Mouse (Mus musculus): ENCODE measurements around the gene Ecm1.

Gene Ecm1

DNA sequence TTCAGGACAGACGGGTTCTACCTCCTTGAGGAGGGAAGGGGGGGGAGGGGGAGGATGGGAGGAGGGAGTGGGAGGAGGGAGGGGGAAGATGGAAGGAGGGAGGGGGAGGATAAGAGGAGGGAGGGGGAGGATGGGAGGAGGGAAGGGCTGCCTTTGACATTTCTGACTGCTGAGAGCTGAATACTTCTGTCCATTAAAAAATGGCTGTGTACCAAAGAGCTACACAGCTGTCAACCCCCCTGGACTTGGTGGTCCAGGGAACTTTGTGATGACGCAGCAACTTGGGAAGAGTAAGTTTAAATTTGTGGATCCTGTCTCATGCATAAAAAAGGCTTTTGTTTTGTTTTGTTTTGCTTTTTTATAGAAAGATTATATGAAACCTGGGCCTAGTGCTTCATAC lies 49.4 kb downstream of the Ecm1 start:
- no peak for DNase-seq (ENCODE audit: low spot score in 2 of 2)

DNA sequence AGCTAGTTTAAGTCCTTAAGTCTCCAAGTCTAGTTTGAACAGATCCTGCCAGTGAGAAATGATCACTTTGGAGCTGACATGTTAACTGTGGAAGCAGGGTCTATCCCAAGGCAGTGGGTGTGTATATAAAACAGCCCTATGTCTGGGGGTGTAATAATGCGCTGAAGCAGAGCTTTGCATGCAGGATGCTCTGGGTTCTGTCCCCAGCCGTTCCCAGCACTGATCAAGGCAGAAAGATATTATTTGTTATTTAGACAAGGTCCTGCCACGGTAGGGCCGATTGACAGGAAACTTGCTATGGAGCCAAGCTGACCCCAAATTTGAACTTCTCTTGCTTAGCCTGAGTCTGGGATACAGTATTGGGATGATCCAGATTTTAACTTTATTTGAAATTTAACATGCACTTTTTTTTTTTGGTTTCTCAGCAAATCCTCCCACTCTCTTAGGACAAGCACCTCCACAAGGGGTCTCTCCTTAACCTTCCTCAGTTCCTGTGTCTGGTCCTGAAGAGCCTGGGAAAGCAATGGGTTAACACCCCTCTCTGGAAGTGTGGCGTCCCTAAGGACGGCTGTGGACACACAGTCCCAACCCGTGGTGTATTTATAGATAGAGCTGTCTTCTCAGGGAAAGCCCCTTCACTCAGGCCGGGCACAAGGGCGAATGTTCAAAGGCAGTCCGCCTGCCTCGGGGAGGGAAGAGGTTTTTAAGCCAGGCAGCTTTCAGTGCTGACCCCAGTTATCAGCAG lies 50.0 kb downstream of the Ecm1 start:
- DNase-seq (ENCODE audit: low spot score in 2 of 2), result no peak

DNA sequence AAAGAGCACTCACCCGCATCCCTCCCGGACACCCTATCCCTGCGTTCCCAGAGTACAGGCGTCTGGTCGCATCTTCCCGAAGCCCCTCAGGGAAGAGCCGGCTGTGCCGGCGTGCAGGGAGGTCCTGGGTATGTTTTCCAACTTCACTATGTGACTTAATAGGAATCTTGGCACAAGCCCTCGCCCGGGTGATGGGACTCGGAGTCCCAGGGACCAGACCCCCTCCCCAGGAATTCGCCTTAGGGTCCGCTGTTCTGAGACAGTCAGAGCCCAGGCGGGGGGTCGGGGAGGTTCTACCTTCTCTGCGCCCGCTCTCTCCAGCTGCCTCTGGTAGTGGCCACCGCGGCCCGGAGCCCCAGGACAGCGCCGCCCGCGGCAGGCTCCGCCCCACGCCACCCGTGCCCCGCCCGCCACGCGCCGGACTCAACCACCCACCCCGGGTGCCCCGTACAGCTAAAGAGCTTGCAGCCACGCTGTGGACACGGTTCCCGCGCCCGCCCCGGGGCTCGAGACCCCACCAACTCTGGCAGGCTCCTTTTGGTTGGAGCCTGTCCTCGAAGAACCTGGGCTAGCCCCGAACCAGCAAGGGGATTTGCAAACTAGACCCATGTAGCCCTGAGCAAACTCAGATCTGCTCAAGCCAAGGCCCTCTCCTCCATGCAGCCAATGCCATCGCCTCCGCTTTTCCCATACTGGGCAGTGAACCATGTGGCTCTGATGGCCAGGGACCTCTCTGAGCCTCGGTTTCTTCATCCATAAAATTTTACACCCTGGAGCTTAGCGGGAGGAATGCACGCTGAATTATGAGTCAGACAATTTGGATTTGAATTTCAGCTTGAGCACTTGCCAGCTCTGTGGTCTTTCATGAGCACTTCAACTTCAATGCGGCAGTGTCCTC lies 51.6 kb downstream of the Ecm1 start, which contains the start of gene Adamtsl4:
Gene Adamtsl4 (minus strand): TSS at position 394 of the 898 bp plus-strand sequence.
- DNase-seq (ENCODE audit: low spot score in 2 of 2), result peak in 1 of 2 experiments; percentile 30

DNA sequence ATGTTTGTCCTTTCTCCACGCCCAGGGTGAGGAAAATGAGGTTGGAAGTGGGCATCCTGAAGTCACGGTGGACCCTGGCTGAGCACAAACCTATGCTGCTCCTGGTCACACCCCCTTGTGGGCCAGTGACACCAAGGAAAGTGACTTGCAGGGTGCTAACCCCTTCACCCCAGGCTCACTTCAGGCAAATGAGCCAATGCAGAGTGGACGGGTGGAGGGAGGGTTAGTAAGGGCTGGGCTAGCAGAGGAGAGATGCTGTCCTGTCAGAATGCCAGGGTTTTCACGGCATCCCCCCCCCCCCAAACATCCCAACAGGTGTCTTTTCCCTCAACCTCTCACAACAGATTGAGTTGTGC lies 52.2 kb downstream of the Ecm1 start:
- DNase-seq (ENCODE audit: low spot score in 2 of 2), result no peak

DNA sequence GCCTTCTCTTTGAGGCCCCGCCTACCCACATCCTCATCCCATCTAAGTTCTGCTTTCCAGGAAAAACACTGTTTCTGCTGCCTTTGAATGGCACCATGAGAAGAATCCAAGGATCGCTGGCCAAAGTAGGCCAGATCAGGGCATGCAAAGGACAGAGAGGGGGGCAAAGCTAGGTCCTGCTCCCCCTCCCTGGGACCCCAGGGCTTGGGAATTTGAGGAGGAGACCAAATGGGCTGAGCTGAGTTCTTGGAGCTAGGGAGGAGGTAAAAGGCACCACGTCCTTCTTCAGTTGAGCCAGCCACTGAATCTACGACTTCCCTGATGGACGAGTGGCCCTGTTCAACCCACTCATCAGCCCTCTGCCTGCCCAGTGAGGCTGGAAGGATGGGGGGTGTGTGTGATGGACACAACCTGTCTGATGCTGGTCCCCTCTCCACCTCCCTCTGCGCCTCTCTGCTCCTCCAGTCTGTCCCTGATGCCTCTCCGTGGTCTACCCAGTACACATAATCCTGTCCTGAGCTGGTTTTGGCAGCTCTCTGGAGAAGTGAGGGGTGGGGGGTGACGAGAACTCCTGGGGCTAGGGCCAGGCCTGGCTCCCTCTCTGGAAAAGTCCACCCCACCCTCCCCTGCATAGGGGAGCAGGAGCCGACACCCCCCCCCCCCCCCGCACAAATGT lies 52.7 kb downstream of the Ecm1 start:
- DNase-seq (ENCODE audit: low spot score in 2 of 2), result no peak

DNA sequence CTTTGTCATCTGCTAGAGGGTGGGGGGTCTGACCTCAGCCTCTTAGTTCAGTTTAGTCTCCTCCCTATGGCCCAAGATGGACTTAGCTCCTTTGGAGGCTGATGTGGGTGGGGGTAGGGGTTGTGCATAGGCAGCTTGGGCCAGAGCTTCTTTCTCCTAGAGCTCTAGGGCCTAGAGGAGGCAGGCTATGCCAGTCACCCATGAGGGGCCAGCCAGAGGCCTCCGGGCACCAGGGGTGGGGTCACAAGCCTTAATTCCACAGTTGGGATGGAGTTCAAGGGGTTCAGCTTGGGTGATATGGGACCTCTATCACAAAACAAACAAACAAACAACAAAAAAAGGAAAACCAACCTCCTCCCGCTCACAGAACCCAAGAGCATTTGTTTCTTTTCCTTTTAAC lies 53.7 kb downstream of the Ecm1 start:
- no peak for DNase-seq (ENCODE audit: low spot score in 2 of 2)

DNA sequence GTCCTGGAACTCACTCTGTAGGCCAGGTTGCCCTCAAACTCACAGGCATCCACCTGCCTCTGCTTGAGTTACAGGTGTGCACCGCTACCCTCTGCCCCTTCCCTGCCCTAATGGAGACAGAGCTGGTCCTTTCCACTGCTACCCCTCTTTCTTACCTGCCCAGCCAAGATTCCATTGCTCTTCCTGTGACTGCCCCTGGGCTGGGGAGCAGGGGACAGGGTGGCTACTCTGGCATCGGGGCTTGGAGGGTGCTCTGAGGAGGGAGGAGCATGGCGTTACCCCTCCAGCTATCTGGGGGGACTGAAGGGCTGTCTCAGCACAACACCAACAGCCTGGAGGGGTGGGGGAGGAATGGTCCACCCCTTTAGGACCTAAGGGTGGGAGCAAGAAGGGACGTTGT lies 54.1 kb downstream of the Ecm1 start:
- no peak for DNase-seq (ENCODE audit: low spot score in 2 of 2)

DNA sequence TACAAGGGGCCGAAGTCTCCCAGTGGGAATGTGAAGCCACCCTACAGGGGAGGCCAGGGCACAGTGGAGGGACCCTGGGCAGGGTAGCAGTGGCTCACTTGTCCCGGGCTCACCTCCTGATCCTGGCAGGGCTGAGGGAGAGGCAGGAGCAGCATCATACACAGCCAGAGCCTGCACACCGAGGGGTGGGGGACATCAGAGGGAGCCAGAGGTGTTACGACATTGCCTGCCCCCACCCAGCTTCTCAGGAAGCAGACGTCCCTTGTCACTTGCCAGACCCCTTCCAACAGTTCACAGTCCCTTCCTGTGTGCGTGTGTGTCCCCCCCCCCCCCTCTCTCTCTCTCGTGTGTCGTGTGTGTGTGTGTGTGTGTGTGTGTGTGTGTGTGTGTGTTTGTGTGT lies 54.5 kb downstream of the Ecm1 start:
- DNase-seq (ENCODE audit: low spot score in 2 of 2), result no peak

Data from cerebellum, postnatal 4 days (tissue).